Mouse (Mus musculus) spleen, adult 2 months (tissue): ENCODE data around the gene Birc2. TPM values are rescaled to one million over a fixed set of nuclear protein-coding genes. Genes with fewer than 3 reads are reported as not detected.

Experiments used
- DNase-seq, 2 experiments: peaks; one replicate each; pipeline versions ENCODE4 v3.0.0 to v3.0.0-alpha.2; 2012 to 2021; ENCODE audit warnings: low spot score in 2 of 2, low read depth in 1 of 2
- H3K27ac ChIP-seq: fragments of 200-500 bp; 2 replicates; pipeline ENCODE4 v1.5.1; 2012; ENCODE audit warnings: low read length, inconsistent platforms; ENCODE audit not compliant: insufficient read depth
- H3K27me3 ChIP-seq: fragments of 200-500 bp; 2 replicates; pipeline ENCODE4 v1.6.1; 2012; ENCODE audit warnings: mild to moderate bottlenecking, moderate library complexity, low read length, inconsistent platforms; ENCODE audit not compliant: control insufficient read depth, insufficient read depth
- H3K36me3 ChIP-seq: fragments of 200-500 bp; 2 replicates; pipeline ENCODE4 v1.6.1; 2012; ENCODE audit warnings: mild to moderate bottlenecking, low read length, inconsistent platforms; ENCODE audit not compliant: control insufficient read depth, insufficient read depth
- H3K4me1 ChIP-seq: fragments of 200-500 bp; 2 replicates; pipeline ENCODE4 v1.6.1; 2011; ENCODE audit warnings: inconsistent platforms; ENCODE audit not compliant: control insufficient read depth, insufficient read depth, insufficient read length
- H3K4me3 ChIP-seq: fragments of 200-500 bp; 2 replicates; pipeline ENCODE4 v1.5.1; 2011; ENCODE audit warnings: mild to moderate bottlenecking, inconsistent platforms; ENCODE audit not compliant: insufficient read depth, insufficient read length; ENCODE audit errors: extremely low read depth
- CTCF ChIP-seq: fragments of 200-500 bp; IDR thresholded peaks from 2 replicates; pipeline ENCODE4 v1.5.1; 2011; ENCODE audit warnings: mild to moderate bottlenecking, inconsistent platforms; ENCODE audit not compliant: insufficient read depth, insufficient read length, insufficient replicate concordance; ENCODE audit errors: extremely low read depth
- POLR2A ChIP-seq: fragments of 200-500 bp; IDR thresholded peaks from 2 replicates; pipeline ENCODE4 v1.6.1; 2011; ENCODE audit warnings: low read depth, low read length, inconsistent platforms
- WGBS: fragments of 180-500 bp; shearing (Covaris S2); methylation state at CpG from one replicate; pipeline ENCODE4 v1.1.7; 2018; 5-methylcytosine and 5-hydroxymethylcytosine counted together
- polyA plus RNA-seq: library from polyadenylated mRNA; depleted of rRNA; stranded (reverse); fragments of >200 nt; gene quantifications from 2 replicates; pipeline ENCODE4 v1.2.3, GENCODE M21; 2012

Birc2 gene
- polyA plus RNA-seq, 1 experiment: 16.4 TPM

DNA sequence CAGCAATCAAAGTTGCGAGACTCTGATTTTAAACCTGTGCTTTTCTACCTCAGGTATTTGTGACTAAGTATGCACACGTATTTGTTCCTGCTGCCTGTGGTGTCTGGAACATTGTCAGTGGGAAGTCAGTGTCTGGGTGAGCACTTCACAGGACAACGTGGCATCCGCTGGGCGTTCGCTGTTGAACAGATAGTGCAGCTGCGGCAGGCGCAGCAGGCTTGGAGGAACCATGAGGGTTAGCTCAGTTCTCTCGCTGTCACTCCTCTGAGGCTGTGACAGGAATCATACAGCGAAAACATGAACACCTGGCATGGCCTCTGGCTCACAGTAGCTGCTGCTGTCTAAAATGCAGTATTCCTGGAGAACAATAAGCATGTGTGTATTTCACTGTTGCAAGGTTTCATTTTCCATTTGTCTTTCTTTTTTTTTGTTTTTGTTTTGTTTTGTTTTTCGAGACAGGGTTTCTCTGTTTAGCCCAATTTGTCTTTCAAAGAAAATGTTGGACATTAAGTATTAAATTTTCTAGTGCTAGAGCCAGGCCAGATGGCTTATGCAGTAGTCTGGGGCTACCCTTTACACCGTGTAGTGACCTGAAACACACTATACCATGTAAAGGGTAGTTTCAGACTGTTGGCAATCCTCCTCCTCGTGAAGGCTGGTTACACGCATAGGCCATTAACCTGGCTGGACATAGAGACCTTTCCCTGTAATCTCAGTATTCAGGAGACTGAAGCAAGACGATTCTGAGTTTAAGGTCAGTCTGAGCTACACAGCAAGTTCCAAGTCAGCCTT lies 52.8 kb downstream of the Birc2 start:
- Histone ChIP-seq H3K36me3 (peaks cover 10% of the 10 kb centered on the region), H3K4me3 (no peak overlapping the region), H3K27me3 (no peaks in the 10 kb centered on the region), H3K27ac (peak overlapping the region; percentile 19), H3K4me1 (peaks cover 28% of the 10 kb centered on the region)
- 61% methylated on average over 15 of the region's 15 CpGs for WGBS
- peak in 1 of 2 experiments; percentile 35 for DNase-seq
- TF ChIP-seq POLR2A: no peak
- TF ChIP-seq CTCF: no peak

DNA sequence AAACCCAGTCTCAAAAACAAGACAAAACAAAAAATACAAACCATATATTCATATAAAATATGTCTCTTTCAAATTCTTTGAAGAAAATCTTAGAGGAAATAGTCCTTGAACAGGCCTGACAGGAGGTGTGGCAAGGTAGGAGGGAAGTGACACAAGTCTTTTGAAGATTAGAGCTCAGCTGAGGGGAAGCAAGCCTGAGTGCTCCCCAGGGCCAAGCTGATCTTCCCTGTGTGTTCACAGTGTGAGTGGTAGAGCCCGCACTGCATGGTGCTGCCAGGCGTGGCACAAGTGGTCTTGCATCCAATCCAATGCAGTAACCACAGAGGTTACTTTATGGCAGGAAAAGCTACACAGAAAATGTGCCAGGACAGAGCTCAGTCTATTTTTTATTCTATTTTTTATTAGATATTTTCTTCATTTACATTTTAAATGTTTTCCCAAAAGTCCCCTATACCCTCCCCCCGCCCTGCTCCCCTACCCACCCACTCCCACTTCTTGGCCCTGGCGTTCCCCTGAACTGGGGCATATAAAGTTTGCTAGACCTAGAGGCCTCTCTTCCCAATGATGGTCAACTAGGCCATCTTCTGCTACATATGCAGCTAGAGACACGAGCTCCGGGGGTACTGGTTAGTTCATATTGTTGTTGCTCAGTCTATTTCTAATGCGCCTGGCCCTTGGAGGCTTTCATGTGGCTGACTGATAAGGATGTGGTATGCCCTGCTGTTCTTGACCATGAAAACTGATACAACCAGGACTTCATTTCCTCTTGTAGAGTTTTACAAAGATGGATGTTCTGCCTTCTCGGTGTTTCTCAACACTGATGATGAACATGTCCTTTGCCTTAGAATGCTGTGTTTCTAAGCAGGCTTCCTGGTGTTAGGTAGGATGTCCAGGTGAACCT lies 56.4 kb downstream of the Birc2 start:
- H3K27me3 ChIP-seq: no peaks in the 10 kb centered on the region
- peaks cover 29% of the 10 kb centered on the region for H3K4me1 ChIP-seq
- H3K4me3 ChIP-seq: no peak overlapping the region
- 57% methylated on average over 8 of the region's 8 CpGs for WGBS
- H3K27ac ChIP-seq: peak overlapping the region; percentile 47
- peak; percentile 65 to 67 for DNase-seq
- no peak for TF ChIP-seq CTCF
- TF ChIP-seq POLR2A: no peak
- H3K36me3 ChIP-seq: peaks cover 18% of the 10 kb centered on the region

DNA sequence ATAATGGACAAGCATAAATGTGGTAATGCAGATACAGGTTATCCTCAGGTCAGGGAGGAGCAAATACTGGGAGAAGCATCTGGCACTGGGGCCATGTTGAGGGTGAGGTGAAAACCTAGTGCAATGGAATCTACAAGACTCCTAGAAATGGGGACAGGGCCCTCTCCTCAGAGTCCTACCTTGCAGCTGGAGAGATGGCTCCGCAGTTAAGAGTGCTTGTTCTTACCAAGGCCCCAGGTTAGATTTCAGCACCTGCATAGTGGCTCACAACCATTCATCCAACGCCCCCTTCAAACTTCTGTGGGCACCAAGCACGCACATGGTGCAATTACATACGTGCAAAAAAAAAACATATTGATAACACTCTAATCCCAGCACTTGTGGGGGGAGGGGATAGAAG lies 57.1 kb downstream of the Birc2 start:
- TF ChIP-seq CTCF (no peak), POLR2A (no peak)
- DNase-seq: no peak
- Histone ChIP-seq H3K27ac (peak overlapping the region; percentile 47), H3K4me1 (peaks cover 23% of the 10 kb centered on the region; the same call in 1 of the 2 replicates), H3K27me3 (no peaks in the 10 kb centered on the region), H3K36me3 (peaks cover 18% of the 10 kb centered on the region), H3K4me3 (no peak overlapping the region)
- WGBS: 77% methylated on average over 4 of the region's 4 CpGs

DNA sequence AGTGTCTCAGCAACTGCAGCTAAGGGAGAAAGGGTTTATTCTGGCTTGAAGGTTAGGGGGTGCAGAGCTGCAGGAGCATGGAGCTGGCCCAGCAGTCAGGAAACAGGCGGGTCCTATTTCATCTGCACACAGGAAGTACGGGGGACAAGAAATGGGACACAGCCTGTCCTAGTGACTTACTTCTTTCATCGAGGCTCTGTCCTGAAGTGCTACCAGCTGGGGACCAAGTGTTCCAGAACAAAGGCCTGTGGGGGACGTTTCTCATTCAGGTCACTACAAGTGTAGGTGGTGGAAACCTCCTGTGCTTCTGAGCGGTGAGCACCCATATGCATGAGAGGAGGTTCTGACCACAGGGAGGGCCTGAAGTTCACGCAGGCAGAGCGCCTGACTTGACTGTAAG lies 58.1 kb downstream of the Birc2 start:
- peaks cover 23% of the 10 kb centered on the region; the same call in 1 of the 2 replicates for H3K4me1 ChIP-seq
- H3K27me3 ChIP-seq: no peaks in the 10 kb centered on the region
- 61% methylated on average over 7 of the region's 7 CpGs for WGBS
- DNase-seq: no peak
- no peak overlapping the region for H3K4me3 ChIP-seq
- H3K27ac ChIP-seq: peak overlapping the region; percentile 55
- no peak for TF ChIP-seq POLR2A
- TF ChIP-seq CTCF: no peak
- peaks cover 16% of the 10 kb centered on the region for H3K36me3 ChIP-seq

DNA sequence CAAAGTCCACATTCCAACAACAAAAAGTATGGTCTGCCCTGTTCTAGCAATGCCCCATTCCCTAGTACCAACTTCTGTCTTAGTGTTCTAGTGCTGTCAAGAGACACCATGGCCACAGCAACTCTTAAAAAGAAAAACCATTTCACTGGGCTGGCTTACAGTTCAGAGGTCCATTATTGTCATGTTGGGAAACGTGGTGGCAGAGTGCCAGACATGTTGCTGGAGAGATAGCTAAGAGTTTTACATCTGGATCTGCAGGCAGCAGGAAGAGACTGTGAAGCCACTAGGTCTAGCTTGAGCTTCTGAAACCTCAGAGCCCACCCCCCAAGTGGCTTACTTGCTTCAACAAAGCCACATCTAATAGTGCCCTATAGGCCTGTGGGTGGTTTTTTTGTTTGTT lies 59.2 kb downstream of the Birc2 start:
- DNase-seq: no peak
- Histone ChIP-seq H3K4me1 (peaks cover 23% of the 10 kb centered on the region; the same call in 1 of the 2 replicates), H3K36me3 (peaks cover 19% of the 10 kb centered on the region), H3K4me3 (no peak overlapping the region), H3K27me3 (no peaks in the 10 kb centered on the region), H3K27ac (no peak overlapping the region)
- no peak for TF ChIP-seq CTCF
- WGBS: 84% methylated on average over 1 of the region's 1 CpGs

DNA sequence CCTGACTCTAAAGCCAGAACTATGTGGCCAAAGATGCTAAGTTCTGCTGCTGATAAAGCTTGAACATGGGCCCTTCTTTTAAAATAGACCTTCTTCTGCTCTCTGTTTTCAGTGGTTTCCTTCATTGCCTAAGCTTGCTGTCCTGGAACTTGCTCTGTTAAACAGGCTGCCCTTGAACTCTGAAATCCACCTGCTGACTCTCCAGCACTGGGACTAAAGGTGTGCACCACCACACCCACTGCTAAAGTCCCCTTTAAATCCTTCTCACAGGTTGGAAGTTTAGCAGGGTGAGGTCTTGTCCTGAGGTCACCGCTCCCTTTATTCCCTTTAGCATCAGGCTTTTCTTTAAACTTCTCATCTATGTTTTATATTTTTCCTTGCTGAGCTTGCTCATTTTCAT lies 59.9 kb downstream of the Birc2 start:
- Histone ChIP-seq H3K27ac (no peak overlapping the region), H3K36me3 (peaks cover 23% of the 10 kb centered on the region), H3K4me3 (no peak overlapping the region), H3K4me1 (peaks cover 23% of the 10 kb centered on the region; the same call in 1 of the 2 replicates), H3K27me3 (no peaks in the 10 kb centered on the region)
- WGBS: 97% methylated on average over 1 of the region's 1 CpGs
- TF ChIP-seq CTCF (no peak), POLR2A (no peak)
- no peak for DNase-seq
